Mouse (Mus musculus) heart, embryonic 11.5 days (tissue): ENCODE data around the gene Khdc1a. TPM values are rescaled to one million over a fixed set of nuclear protein-coding genes. Genes with fewer than 3 reads are reported as not detected.
"Not testable (repeated sequence)": the region's sequence is repeated elsewhere in the genome, so short reads cannot be mapped to it uniquely, and the experiment has no call there.

ENCODE experiments used
- ATAC-seq: fragments of 200-750 bp; cut with Nextera tagmentation; replicated peaks from 2 replicates; pipeline ENCODE4 v1.8.0; 2017; ENCODE audit warnings: moderate library complexity; ENCODE audit not compliant: insufficient number of reproducible peaks, low FRiP score, low TSS enrichment
- H3K27ac ChIP-seq: fragments of 300-500 bp; sonication (generic); 2 replicates; pipeline ENCODE4 v1.5.1; 2014; ENCODE audit warnings: mild to moderate bottlenecking, low read depth, low read length
- H3K27me3 ChIP-seq: fragments of 300-500 bp; sonication (generic); 2 replicates; pipeline ENCODE4 v1.6.1; 2014; ENCODE audit warnings: mild to moderate bottlenecking, low read length, mixed read lengths; ENCODE audit not compliant: control insufficient read depth, insufficient read depth
- H3K36me3 ChIP-seq: fragments of 300-500 bp; sonication (generic); 2 replicates; pipeline ENCODE4 v1.6.1; 2014; ENCODE audit warnings: mild to moderate bottlenecking, low read length, moderate library complexity, mixed read lengths; ENCODE audit not compliant: control insufficient read depth, insufficient read depth
- H3K4me1 ChIP-seq: fragments of 300-500 bp; sonication (generic); 2 replicates; pipeline ENCODE4 v1.6.1; 2014; ENCODE audit warnings: low read length; ENCODE audit not compliant: control insufficient read depth, insufficient read depth
- H3K4me2 ChIP-seq: fragments of 300-500 bp; sonication (generic); 2 replicates; pipeline ENCODE4 v1.6.1; 2014; ENCODE audit warnings: mild to moderate bottlenecking, moderate library complexity
- H3K4me3 ChIP-seq: fragments of 300-500 bp; sonication (generic); 2 replicates; pipeline ENCODE4 v1.5.1; 2014; ENCODE audit warnings: low read depth, low read length
- H3K9ac ChIP-seq: fragments of 300-500 bp; sonication (generic); 2 replicates; pipeline ENCODE4 v1.6.1; 2014; ENCODE audit warnings: mild to moderate bottlenecking, low read depth, low read length, moderate library complexity
- H3K9me3 ChIP-seq: fragments of 300-500 bp; sonication (generic); replicated peaks from 2 replicates; pipeline ENCODE4 v1.6.1; 2016; ENCODE audit warnings: low read length; ENCODE audit not compliant: control insufficient read depth
- WGBS: fragments of 180-500 bp; shearing (Covaris S2); extraction: QIAGEN DNeasy Blood & Tissue Kit; methylation state at CpG from one replicate; pipeline ENCODE4 v1.1.7; 2014; ENCODE audit not compliant: insufficient replicate concordance; 5-methylcytosine and 5-hydroxymethylcytosine counted together
- polyA plus RNA-seq: library from polyadenylated mRNA; unstranded; fragments of >200 nt; fragmentation: Nextera tagmentation; extraction: Ambion mirVana; gene quantifications from 2 replicates; pipeline ENCODE4 v1.2.1, GENCODE M21; 2014

The Khdc1a gene
- polyA plus RNA-seq, 1 experiment from 2014 or later = not detected

- Histone ChIP-seq H3K27me3 (no peaks in the 10 kb centered on the region), H3K4me3 (no peak overlapping the region), H3K9ac (no peak overlapping the region), H3K4me1 (no peaks in the 10 kb centered on the region), H3K36me3 (no peaks in the 10 kb centered on the region), H3K27ac (no peak overlapping the region), H3K4me2 (no peak overlapping the region), H3K9me3 (0 out of 2 replicates have a peak, but pooled peaks cover 2% of the 10 kb centered on the region)
- 88% methylated on average over 1 of the region's 1 CpGs for WGBS
- no peak for ATAC-seq
These were observed 8.7 kb upstream of the Khdc1a start for GRCm38 (mm10) chr1:21340745-21341144.

GRCm38 (mm10) chr1:21344253-21344652 is 5.2 kb upstream of the Khdc1a start:
- no peak overlapping the region for H3K27ac ChIP-seq
- H3K27me3 ChIP-seq = no peaks in the 10 kb centered on the region
- WGBS = 59% methylated on average over 4 of the region's 4 CpGs
- no peaks in the 10 kb centered on the region for H3K9me3 ChIP-seq
- no peaks in the 10 kb centered on the region for H3K36me3 ChIP-seq
- no peak overlapping the region for H3K9ac ChIP-seq
- no peaks in the 10 kb centered on the region for H3K4me1 ChIP-seq
- no peak for ATAC-seq
- no peak overlapping the region for H3K4me2 ChIP-seq
- no peak overlapping the region for H3K4me3 ChIP-seq

- H3K4me3 ChIP-seq, H3K9me3 ChIP-seq, ATAC-seq, H3K4me2 ChIP-seq, H3K36me3 ChIP-seq, H3K27ac ChIP-seq, H3K4me1 ChIP-seq, H3K27me3 ChIP-seq, H3K9ac ChIP-seq: not testable (repeated sequence)
- WGBS = 75% methylated on average over 7 of the region's 7 CpGs
These were observed 4.7 kb upstream of the Khdc1a start for GRCm38 (mm10) chr1:21344752-21345151.

GRCm38 (mm10) chr1:21368031-21368430 is 18.6 kb downstream of the Khdc1a start, which contains the start of gene Khdc1c:
Khdc1c (plus strand) TSS chr1:21368331.
- 61% methylated on average over 1 of the region's 1 CpGs for WGBS
- H3K36me3 ChIP-seq, H3K4me2 ChIP-seq, H3K9ac ChIP-seq, H3K4me3 ChIP-seq, H3K27me3 ChIP-seq, H3K4me1 ChIP-seq, ATAC-seq, H3K27ac ChIP-seq, H3K9me3 ChIP-seq: not testable (repeated sequence)

- no peaks in the 10 kb centered on the region for H3K4me1 ChIP-seq
- no peak within 1 kb of the TSS for H3K4me2 ChIP-seq
- ATAC-seq = no peak
- H3K9ac ChIP-seq = no peak within 1 kb of the TSS
- WGBS = 71% methylated on average over 1 of the region's 1 CpGs
- H3K27ac ChIP-seq = no peak within 1 kb of the TSS
- H3K9me3 ChIP-seq = no peaks in the 10 kb centered on the region
- H3K4me3 ChIP-seq = no peak within 1 kb of the TSS
- H3K27me3 ChIP-seq = no peaks in the 10 kb centered on the region
- H3K36me3 ChIP-seq = no peaks in the 10 kb centered on the region
These were observed 33.8 kb downstream of the Khdc1a start, which contains the start of gene Khdc1b for GRCm38 (mm10) chr1:21383256-21383655. Khdc1b (plus strand) TSS chr1:21383556.

GRCm38 (mm10) chr1:21391138-21391671 is 41.8 kb downstream of the Khdc1a start:
- no peaks in the 10 kb centered on the region for H3K4me1 ChIP-seq
- no peaks in the 10 kb centered on the region for H3K9me3 ChIP-seq
- H3K36me3 ChIP-seq = no peaks in the 10 kb centered on the region
- no peak overlapping the region for H3K4me2 ChIP-seq
- H3K27ac ChIP-seq = no peak overlapping the region
- no peaks in the 10 kb centered on the region for H3K27me3 ChIP-seq
- 71% methylated on average over 6 of the region's 6 CpGs for WGBS
- no peak overlapping the region for H3K9ac ChIP-seq
- no peak for ATAC-seq
- no peak overlapping the region for H3K4me3 ChIP-seq

Other genes with a start within 250 kb of the Khdc1a start
- gene Tmem14a, start 131.1 kb upstream of the Khdc1a start, polyA plus RNA-seq = 9.7 and 12.5 TPM in 2 replicates
- 0.47 and 0.58 TPM in 2 replicates for gene Gsta3, start 109.1 kb upstream of the Khdc1a start, polyA plus RNA-seq
- not detected in 2 replicates for gene Khdc1c, start 18.7 kb downstream of the Khdc1a start, polyA plus RNA-seq
- gene Khdc1b, start 33.9 kb downstream of the Khdc1a start, polyA plus RNA-seq = 0.15 TPM in 1 of 2 replicates, not detected in the other